Mouse (Mus musculus) liver, adult 2 months (tissue): Measurements from ENCODE around the gene Gm10065. TPM values are rescaled to one million over a fixed set of nuclear protein-coding genes. Genes with fewer than 3 reads are reported as not detected.

Experiments used
- DNase-seq: peaks from one replicate; pipeline ENCODE4 v3.0.0-alpha.2; 2011; ENCODE audit warnings: low read depth, low spot score; ENCODE audit errors: extremely low read depth
- H3K27ac ChIP-seq: fragments of 200-500 bp; replicated peaks from 2 replicates; pipeline ENCODE4 v1.5.1; 2012; ENCODE audit warnings: low read depth, mild to moderate bottlenecking, control low read depth, inconsistent platforms, low read length; ENCODE audit not compliant: insufficient read depth
- H3K27me3 ChIP-seq: fragments of 200-500 bp; 2 replicates; pipeline ENCODE4 v1.6.1; 2012; ENCODE audit warnings: mild to moderate bottlenecking, moderate library complexity, low read length, inconsistent platforms; ENCODE audit not compliant: control insufficient read depth, insufficient read depth
- H3K36me3 ChIP-seq: fragments of 200-500 bp; 2 replicates; pipeline ENCODE4 v1.6.1; 2012; ENCODE audit warnings: low read length, inconsistent platforms; ENCODE audit not compliant: control insufficient read depth, insufficient read depth
- H3K4me1 ChIP-seq: fragments of 200-500 bp; 2 replicates; pipeline ENCODE4 v1.6.1; 2011; ENCODE audit warnings: low read length; ENCODE audit not compliant: control insufficient read depth, insufficient read depth
- H3K4me3 ChIP-seq: fragments of 200-500 bp; 2 replicates; pipeline ENCODE4 v1.5.1; 2011; ENCODE audit warnings: low read depth, mild to moderate bottlenecking, control low read depth, low read length, moderate library complexity; ENCODE audit not compliant: insufficient read depth
- H3K79me2 ChIP-seq: fragments of 200-500 bp; 2 replicates; pipeline ENCODE4 v1.6.1; 2012; ENCODE audit warnings: inconsistent platforms, mild to moderate bottlenecking, low read length, moderate library complexity; ENCODE audit not compliant: control insufficient read depth, insufficient read depth
- H3K9ac ChIP-seq: fragments of 200-500 bp; 2 replicates; pipeline ENCODE4 v1.6.1; 2012; ENCODE audit warnings: low read depth, mild to moderate bottlenecking, control low read depth, inconsistent platforms, low read length
- CTCF ChIP-seq: fragments of 200-500 bp; IDR thresholded peaks from 2 replicates; pipeline ENCODE4 v1.5.1; 2011; ENCODE audit warnings: low read depth, low read length, control low read depth
- POLR2A ChIP-seq: fragments of 200-500 bp; IDR thresholded peaks from 2 replicates; pipeline ENCODE4 v1.6.1; 2011; ENCODE audit warnings: low read length, control low read depth; ENCODE audit not compliant: insufficient read depth; ENCODE audit errors: extremely low read depth
- WGBS: fragments of 180-500 bp; shearing (Covaris S2); methylation state at CpG from one replicate; pipeline ENCODE4 v1.1.7; 2018; 5-methylcytosine and 5-hydroxymethylcytosine counted together
- polyA plus RNA-seq: library from polyadenylated mRNA; depleted of rRNA; stranded (reverse); fragments of >200 nt; gene quantifications from 2 replicates; pipeline ENCODE4 v1.2.3, GENCODE M21; 2012; rRNA removed
- total RNA-seq: library from RNA; depleted of rRNA; stranded (reverse); fragments of >200 nt; gene quantifications from 2 replicates; pipeline ENCODE4 v1.2.3, GENCODE M21; 2014; rRNA removed

Gm10065 gene
- total and polyA plus RNA-seq, 2 experiments: not detected

DNA sequence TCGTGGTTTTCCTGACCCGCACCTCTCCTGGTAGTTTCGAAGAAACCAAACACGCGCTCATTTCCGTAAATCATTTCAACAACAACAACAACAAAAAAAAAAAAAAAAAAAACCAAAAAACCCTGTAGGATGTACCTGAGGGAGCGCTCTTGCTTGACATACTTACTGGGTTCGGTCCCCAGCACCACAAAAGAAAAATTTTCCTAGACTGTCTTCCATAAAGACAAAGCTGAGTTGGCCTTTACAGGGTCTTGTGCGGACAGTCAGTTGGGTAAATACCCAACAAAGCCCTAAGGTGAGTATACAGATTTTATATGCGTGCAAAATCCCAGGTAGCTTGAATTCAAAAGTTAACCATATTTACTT, 38.1 kb downstream of the Gm10065 start:
- H3K36me3 ChIP-seq: peaks cover 27% of the 10 kb centered on the region
- no peaks in the 10 kb centered on the region for H3K27me3 ChIP-seq
- no peak for DNase-seq
- no peaks in the 10 kb centered on the region; the same call in 1 of the 2 replicates for H3K79me2 ChIP-seq
- peaks cover 5% of the 10 kb centered on the region; the same call in 1 of the 2 replicates for H3K4me1 ChIP-seq
- no peak for TF ChIP-seq POLR2A
- TF ChIP-seq CTCF: no peak
- H3K4me3 ChIP-seq: peak overlapping the region; percentile 67
- peak overlapping the region; percentile 37 for H3K27ac ChIP-seq
- 28% methylated on average over 10 of the region's 10 CpGs for WGBS
- H3K9ac ChIP-seq: peak overlapping the region; percentile 74

DNA sequence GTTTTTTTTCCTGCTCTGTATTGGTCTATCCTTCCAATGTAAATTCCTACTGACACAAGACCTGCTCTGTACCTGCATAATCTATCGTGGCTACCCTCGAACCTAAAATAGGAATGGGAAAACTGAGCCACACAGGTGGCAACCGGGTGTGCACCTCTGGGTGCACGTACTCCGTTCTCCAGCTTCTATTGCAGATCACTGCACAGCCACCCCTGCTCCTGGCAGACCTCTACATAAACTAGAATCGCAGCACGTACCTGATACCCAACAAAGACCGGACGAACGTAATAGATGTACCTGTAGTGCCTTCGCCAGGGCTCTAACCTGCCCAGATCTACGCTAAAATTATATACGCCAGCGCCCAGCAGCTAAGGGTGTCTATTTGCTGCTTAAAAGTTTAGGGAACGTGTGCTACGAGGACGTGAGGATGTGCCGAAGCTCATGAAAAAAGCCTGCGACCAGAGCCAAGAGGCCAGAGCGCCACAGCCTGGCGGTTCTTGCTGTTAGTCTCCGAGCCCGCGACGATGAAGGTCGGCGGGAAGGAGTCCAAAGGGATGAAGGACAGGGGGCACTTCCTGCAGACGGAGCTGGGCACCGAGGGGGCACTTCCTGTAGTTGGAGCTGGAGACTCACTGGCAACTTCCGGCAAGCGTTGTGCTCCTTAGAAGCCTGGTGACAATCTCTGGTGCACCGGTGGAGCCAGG, 38.6 kb downstream of the Gm10065 start, which contains the start of gene Pgbd1:
Pgbd1 (minus strand) TSS at position 556 of the 704 bp plus-strand sequence.
- H3K79me2 ChIP-seq: no peaks in the 10 kb centered on the region; the same call in 1 of the 2 replicates
- under 1% methylated on average over 32 of the region's 32 CpGs for WGBS
- peak; percentile 67 for DNase-seq
- peaks cover 5% of the 10 kb centered on the region; the same call in 1 of the 2 replicates for H3K4me1 ChIP-seq
- H3K36me3 ChIP-seq: peaks cover 23% of the 10 kb centered on the region
- TF ChIP-seq CTCF: peak; percentile 63
- TF ChIP-seq POLR2A: no peak
- peak within 1 kb of the TSS; percentile 67 for H3K4me3 ChIP-seq
- peak within 1 kb of the TSS; percentile 37 for H3K27ac ChIP-seq
- peak within 1 kb of the TSS; percentile 74 for H3K9ac ChIP-seq
- H3K27me3 ChIP-seq: no peaks in the 10 kb centered on the region

DNA sequence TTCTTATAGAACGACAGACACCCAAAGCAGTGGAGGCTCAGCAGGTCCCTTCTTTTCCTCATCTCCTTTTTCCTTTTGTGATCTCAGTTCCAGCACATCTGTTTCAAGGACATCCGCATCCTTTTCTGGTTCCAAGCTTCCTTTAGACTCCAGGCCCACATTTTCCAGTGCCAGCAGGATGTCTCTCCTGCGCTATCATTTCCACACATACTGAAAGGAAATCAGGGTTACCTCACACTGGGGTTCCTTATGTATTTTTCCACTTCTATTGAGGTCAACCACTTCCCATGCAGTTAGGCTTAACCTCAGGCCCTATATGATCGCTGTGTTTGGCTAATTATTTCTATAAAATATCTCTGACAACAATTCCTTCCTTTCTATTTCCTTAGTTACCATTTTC, 43.8 kb downstream of the Gm10065 start:
- H3K27ac ChIP-seq: no peak overlapping the region
- TF ChIP-seq CTCF: no peak
- no peak for TF ChIP-seq POLR2A
- H3K9ac ChIP-seq: no peak overlapping the region
- H3K4me3 ChIP-seq: no peak overlapping the region
- H3K4me1 ChIP-seq: peaks cover 5% of the 10 kb centered on the region; the same call in 1 of the 2 replicates
- H3K27me3 ChIP-seq: no peaks in the 10 kb centered on the region
- 77% methylated on average over 4 of the region's 4 CpGs for WGBS
- H3K36me3 ChIP-seq: no peaks in the 10 kb centered on the region
- no peaks in the 10 kb centered on the region for H3K79me2 ChIP-seq
- no peak for DNase-seq

Other genes with a start within 250 kb of the Gm10065 start
- gene Gpx5, start 186.7 kb downstream of the Gm10065 start, total RNA-seq: not detected in 2 replicates
- gene Gpx5, start 186.7 kb downstream of the Gm10065 start, polyA plus RNA-seq: not detected in 2 replicates
- 0.27 and 1.0 TPM in 2 replicates for gene Gpx6, start 167.3 kb downstream of the Gm10065 start, total RNA-seq
- gene Gpx6, start 167.3 kb downstream of the Gm10065 start, polyA plus RNA-seq: 0.55 and 0.70 TPM in 2 replicates
- gene Olfr1367, start 132.5 kb downstream of the Gm10065 start, total RNA-seq: not detected in 2 replicates
- not detected in 2 replicates for gene Olfr1367, start 132.5 kb downstream of the Gm10065 start, polyA plus RNA-seq
- gene Zscan12, start 116.6 kb downstream of the Gm10065 start, total RNA-seq: 5.4 and 6.0 TPM in 2 replicates
- gene Zscan12, start 116.6 kb downstream of the Gm10065 start, polyA plus RNA-seq: 1.0 and 1.2 TPM in 2 replicates
- 31.6 and 33.1 TPM in 2 replicates for gene Zkscan3, start 76.7 kb downstream of the Gm10065 start, total RNA-seq
- gene Zkscan3, start 76.7 kb downstream of the Gm10065 start, polyA plus RNA-seq: 10.9 and 14.5 TPM in 2 replicates
- gene Pgbd1, start 38.4 kb downstream of the Gm10065 start, total RNA-seq: 0.60 and 0.83 TPM in 2 replicates
- gene Pgbd1, start 38.4 kb downstream of the Gm10065 start, polyA plus RNA-seq: 0.20 and 0.26 TPM in 2 replicates
- gene Zscan26, start 25.7 kb downstream of the Gm10065 start, total RNA-seq: 30.8 and 33.4 TPM in 2 replicates
- 7.5 and 12.1 TPM in 2 replicates for gene Zscan26, start 25.7 kb downstream of the Gm10065 start, polyA plus RNA-seq
- gene Nkapl, start 10.9 kb downstream of the Gm10065 start, total RNA-seq: 0.27 and 0.55 TPM in 2 replicates
- 0.13 and 0.29 TPM in 2 replicates for gene Nkapl, start 10.9 kb downstream of the Gm10065 start, polyA plus RNA-seq
- gene Zkscan4, start 534 bp downstream of the Gm10065 start, total RNA-seq: 0.47 and 1.0 TPM in 2 replicates
- gene Zkscan4, start 534 bp downstream of the Gm10065 start, polyA plus RNA-seq: 0.09 and 0.29 TPM in 2 replicates
- gene AK157302, start 15.8 kb upstream of the Gm10065 start, total RNA-seq: 0.27 and 0.28 TPM in 2 replicates
- 0.11 TPM in 1 of 2 replicates, not detected in the other for gene AK157302, start 15.8 kb upstream of the Gm10065 start, polyA plus RNA-seq
- 20.5 and 23.4 TPM in 2 replicates for gene Gm11273, start 22.0 kb upstream of the Gm10065 start, total RNA-seq
- gene Gm11273, start 22.0 kb upstream of the Gm10065 start, polyA plus RNA-seq: 26.0 and 26.2 TPM in 2 replicates
- 4.7 and 5.3 TPM in 2 replicates for gene Zkscan8, start 51.7 kb upstream of the Gm10065 start, total RNA-seq
- gene Zkscan8, start 51.7 kb upstream of the Gm10065 start, polyA plus RNA-seq: 1.5 and 1.7 TPM in 2 replicates
- not detected in 2 replicates for gene Olfr1366, start 63.4 kb upstream of the Gm10065 start, total RNA-seq
- not detected in 2 replicates for gene Olfr1366, start 63.4 kb upstream of the Gm10065 start, polyA plus RNA-seq
- not detected in 2 replicates for gene Olfr1535, start 80.5 kb upstream of the Gm10065 start, total RNA-seq
- gene Olfr1535, start 80.5 kb upstream of the Gm10065 start, polyA plus RNA-seq: not detected in 2 replicates
- gene Olfr1364, start 102.3 kb upstream of the Gm10065 start, total RNA-seq: not detected in 2 replicates
- gene Olfr1364, start 102.3 kb upstream of the Gm10065 start, polyA plus RNA-seq: not detected in 2 replicates
- not detected in 2 replicates for gene Olfr1362, start 134.6 kb upstream of the Gm10065 start, total RNA-seq
- gene Olfr1362, start 134.6 kb upstream of the Gm10065 start, polyA plus RNA-seq: not detected in 2 replicates
- not detected in 2 replicates for gene Olfr11, start 163.1 kb upstream of the Gm10065 start, total RNA-seq
- gene Olfr11, start 163.1 kb upstream of the Gm10065 start, polyA plus RNA-seq: not detected in 2 replicates
- not detected in 2 replicates for gene Olfr1361, start 183.9 kb upstream of the Gm10065 start, total RNA-seq
- not detected in 2 replicates for gene Olfr1361, start 183.9 kb upstream of the Gm10065 start, polyA plus RNA-seq
- not detected in 2 replicates for gene Olfr1360, start 198.0 kb upstream of the Gm10065 start, total RNA-seq
- not detected in 2 replicates for gene Olfr1360, start 198.0 kb upstream of the Gm10065 start, polyA plus RNA-seq
- gene Olfr1359, start 218.7 kb upstream of the Gm10065 start, total RNA-seq: not detected in 2 replicates
- gene Olfr1359, start 218.7 kb upstream of the Gm10065 start, polyA plus RNA-seq: not detected in 2 replicates
- gene Hist1h2bl, start 236.7 kb upstream of the Gm10065 start, total RNA-seq: 1.4 and 1.5 TPM in 2 replicates
- 0.90 TPM in 1 of 2 replicates, not detected in the other for gene Hist1h2bl, start 236.7 kb upstream of the Gm10065 start, polyA plus RNA-seq
- 8.9 and 10.2 TPM in 2 replicates for gene Hist1h2ai, start 237.0 kb upstream of the Gm10065 start, total RNA-seq
- 0.64 and 1.6 TPM in 2 replicates for gene Hist1h2ai, start 237.0 kb upstream of the Gm10065 start, polyA plus RNA-seq
- 24.2 and 48.6 TPM in 2 replicates for gene Hist1h3h, start 238.2 kb upstream of the Gm10065 start, total RNA-seq
- 1.8 TPM in 1 of 2 replicates, not detected in the other for gene Hist1h3h, start 238.2 kb upstream of the Gm10065 start, polyA plus RNA-seq
- gene Hist1h2bm, start 242.6 kb upstream of the Gm10065 start, total RNA-seq: 2.8 and 7.2 TPM in 2 replicates
- not detected in 2 replicates for gene Hist1h2bm, start 242.6 kb upstream of the Gm10065 start, polyA plus RNA-seq